Mouse (Mus musculus) neural tube, postnatal 0 days (tissue): Measurements from ENCODE around the gene Letm1. TPM values are rescaled to one million over a fixed set of nuclear protein-coding genes. Genes with fewer than 3 reads are reported as not detected.

Source experiments
- polyA plus RNA-seq: library from polyadenylated mRNA; unstranded; fragments of >200 nt; fragmentation: Nextera tagmentation; extraction: Ambion mirVana; gene quantifications from 2 replicates; pipeline ENCODE4 v1.2.1, GENCODE M21; 2015

The Letm1 gene
- 80.7 and 83.7 TPM in 2 replicates for polyA plus RNA-seq

DNA sequence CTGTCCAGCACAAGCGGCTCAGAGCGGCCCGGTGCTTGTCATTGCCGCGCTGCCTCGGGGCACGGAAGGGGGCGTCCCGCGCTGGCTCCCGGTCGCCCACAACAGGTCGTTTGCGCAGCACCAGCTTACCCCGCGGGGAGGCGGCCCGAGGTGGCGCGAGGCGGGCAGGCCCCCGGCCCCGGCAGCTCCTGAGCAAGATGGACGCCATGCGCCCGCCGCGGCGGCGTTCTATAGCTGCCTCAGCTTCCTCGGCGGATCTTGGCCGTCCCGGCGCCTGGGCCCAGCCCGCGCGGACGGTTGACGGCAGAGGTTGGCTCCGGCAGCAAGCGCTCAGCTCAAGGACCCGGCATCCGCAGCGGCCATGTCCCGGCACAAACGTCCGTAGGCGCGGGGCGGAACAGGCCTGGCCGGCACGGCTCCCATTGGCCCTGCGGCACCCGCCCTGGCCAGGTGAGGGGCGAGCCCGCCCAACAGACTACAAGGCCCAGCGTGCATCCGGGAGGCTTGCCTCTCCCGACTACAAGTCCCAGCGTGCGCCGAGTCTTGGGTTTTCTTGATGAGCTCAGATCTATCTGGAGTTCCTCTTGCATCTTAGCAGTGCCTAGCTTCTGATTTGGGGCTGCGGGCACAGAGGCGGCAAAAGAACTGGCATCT lies at the start of gene Letm1:
TSS of gene Letm1 (minus strand) at position 473 of the 654 bp plus-strand sequence.

DNA sequence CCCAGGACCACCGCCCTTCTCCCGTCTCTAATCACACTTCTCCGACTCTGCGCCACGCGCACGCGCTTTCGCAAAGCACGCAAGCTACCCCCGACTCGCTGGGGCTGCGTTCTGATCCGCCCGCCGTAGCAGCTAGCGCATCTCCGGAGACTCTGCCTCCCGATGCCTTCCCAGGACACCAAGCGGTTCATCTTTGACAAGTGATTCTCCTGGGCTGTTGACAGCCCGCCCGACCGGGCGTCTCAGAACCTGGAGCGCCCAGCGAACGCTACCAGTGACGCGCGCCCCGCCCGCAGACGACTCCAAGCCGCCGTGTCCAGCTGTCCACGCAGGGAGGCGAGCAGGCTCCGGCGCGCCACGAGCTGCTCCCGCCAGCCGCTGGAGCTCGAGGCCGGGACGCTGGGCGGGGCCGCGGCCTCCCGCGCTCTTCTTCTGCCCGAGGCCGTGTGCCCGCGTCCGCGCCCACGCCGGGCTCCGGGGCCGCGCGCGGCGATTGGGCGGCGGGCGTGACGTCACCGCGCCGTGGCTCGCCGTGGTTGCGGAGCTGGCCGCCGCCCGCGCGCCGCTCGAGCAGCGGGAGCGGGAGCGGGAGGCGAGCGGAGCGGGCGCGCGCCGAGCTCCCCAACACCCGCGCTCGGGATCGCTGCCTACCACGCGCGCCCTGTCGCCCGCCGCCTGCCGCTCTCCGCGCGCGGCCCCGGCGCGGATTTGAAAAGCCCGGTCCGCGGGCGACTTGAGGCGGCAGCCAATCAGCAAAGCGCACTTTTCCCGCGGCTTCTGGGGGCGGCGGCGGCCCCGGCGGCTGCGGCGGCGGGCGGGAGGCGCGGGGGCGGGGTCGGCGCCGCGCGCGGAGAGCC lies 37.5 kb upstream of the Letm1 start, which contains the start of gene Nsd2:
TSS of gene Nsd2 (plus strand) at position 850 of the 857 bp plus-strand sequence.

DNA sequence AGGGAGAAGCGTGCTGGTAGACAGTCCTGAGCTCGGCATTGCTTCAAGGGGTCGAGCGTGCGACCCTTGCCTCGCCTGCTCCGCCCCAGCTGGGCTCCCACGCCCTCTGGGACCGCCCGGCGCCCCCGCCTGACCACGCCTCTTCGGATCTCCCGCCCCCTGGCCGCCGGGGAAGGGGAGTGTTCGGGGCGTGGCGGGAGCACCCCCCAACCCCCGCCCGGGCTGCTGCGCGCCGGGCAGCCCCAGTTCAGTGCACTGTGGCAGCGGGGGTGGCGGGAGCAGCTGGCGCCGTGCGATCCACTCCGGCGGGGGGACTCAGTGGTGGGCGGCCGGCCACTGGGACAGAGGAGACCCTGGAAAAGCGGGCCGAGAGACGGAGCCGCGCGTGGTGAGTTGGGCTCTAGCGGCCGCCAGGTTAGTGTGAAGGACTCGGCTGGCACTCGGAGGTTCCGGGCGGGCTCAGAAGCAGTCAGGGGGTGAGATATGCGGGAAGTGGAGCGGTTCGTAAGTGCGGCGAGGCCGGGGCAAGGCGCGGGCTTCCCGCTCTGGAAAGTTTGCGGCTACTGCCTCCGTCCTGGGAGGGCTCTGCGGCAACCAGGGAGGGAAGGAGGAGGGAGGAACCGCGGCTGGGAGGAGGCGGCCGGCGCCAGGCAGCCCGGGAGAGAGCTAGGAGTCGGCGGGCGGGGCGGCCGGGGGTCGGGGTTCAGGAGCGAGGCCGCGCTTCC lies 60.9 kb downstream of the Letm1 start, which contains the start of gene Fgfr3:
TSS of gene Fgfr3 (plus strand) at position 134 of the 725 bp plus-strand sequence.

Other genes starting within 250 kb of the Letm1 start
- gene Fam53a, start 153.2 kb downstream of the Letm1 start, polyA plus RNA-seq: 29.2 TPM in 2 replicates
- 0.67 and 0.82 TPM in 2 replicates for gene Gm9903, start 152.9 kb downstream of the Letm1 start, polyA plus RNA-seq
- 111 and 116 TPM in 2 replicates for gene Slbp, start 130.2 kb downstream of the Letm1 start, polyA plus RNA-seq
- 21.1 and 21.3 TPM in 2 replicates for gene Tacc3, start 124.7 kb downstream of the Letm1 start, polyA plus RNA-seq
- 23.4 and 27.7 TPM in 2 replicates for gene Tmem129, start 124.4 kb downstream of the Letm1 start, polyA plus RNA-seq
- gene Fgfr3, start 61.1 kb downstream of the Letm1 start, polyA plus RNA-seq: 57.6 and 62.1 TPM in 2 replicates
- 61.9 and 63.7 TPM in 2 replicates for gene Nsd2, start 37.9 kb upstream of the Letm1 start, polyA plus RNA-seq
- 26.5 and 27.7 TPM in 2 replicates for gene Nelfa, start 153.6 kb upstream of the Letm1 start, polyA plus RNA-seq
- gene Gm1673, start 200.6 kb upstream of the Letm1 start, polyA plus RNA-seq: 664 and 714 TPM in 2 replicates
- 9.0 and 9.4 TPM in 2 replicates for gene Nat8l, start 213.2 kb upstream of the Letm1 start, polyA plus RNA-seq